Mouse (Mus musculus): ENCODE results near the gene Bcl2.

Gene Bcl2

DNA sequence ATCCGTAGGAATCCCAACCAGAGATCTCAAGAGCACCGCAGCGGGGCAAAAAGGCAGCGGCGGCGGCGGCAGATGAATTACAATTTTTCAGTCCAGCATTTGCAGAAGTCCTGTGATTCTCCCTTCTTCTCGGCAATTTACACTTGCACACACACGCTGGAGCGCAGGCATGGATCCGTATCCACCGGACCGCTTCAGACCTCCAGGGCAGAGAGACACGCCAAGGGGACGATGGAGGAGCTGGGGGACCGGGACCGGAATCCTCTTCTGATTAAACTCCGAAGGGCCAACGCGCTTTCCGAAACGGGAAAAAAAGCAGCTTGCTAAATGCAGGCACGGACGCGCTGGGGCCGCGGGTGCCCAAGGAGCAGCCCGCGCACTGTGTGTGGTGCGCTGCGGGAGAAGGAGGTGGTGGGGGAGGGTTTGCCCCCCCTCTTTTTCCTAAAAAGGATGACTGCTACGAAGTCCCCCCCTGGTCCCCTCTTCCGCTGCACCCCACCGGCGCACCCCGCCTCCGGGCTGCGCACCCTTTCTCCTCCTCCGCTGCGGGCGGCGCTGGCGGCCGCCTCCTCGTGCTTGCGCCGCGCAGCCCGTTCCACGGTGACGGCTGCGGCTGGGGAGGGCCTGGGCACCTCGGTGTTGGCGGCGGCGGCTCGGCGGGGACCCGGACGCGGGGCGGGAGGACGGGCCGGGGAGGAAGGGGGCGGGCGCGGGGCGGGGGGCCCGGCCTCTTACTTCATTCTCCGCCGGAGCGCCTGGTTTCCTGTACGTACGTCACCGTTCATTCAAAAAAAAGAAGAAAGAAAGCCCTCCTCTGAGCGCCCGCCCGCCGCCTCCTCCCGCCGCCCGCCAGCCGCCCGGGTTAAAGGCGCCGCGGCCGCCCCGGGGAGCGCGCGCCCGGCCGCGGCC, at the start of gene Bcl2:
Gene Bcl2 (minus strand): TSS at position 654 of the 909 bp plus-strand sequence.
- TF ChIP-seq GATA4 (IDR thresholded peaks at IDR 0.05; ENCODE audit: insufficient replicate concordance, low read length), result no peak

DNA sequence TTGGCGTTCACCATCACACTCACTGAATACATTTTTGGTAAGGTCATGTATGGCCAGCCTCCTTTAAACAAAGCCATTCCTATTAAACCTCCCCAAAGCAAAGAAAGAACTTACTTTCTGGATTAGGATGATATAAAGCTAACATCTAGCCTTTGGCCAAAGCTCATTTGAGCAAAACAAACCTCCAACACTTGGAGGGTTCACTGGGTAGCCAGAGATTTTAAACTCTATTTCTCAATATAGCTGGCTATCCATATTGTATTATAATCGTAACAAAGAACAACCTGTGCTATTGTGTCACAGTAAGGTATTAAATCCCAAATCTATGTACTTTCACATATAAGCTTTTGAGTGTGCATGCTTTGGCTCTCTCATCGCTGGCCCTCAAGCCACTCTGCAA, 46.7 kb upstream of the Bcl2 start:
- TF ChIP-seq GATA4 (IDR thresholded peaks at IDR 0.05; ENCODE audit: insufficient replicate concordance, low read length), result no peak

DNA sequence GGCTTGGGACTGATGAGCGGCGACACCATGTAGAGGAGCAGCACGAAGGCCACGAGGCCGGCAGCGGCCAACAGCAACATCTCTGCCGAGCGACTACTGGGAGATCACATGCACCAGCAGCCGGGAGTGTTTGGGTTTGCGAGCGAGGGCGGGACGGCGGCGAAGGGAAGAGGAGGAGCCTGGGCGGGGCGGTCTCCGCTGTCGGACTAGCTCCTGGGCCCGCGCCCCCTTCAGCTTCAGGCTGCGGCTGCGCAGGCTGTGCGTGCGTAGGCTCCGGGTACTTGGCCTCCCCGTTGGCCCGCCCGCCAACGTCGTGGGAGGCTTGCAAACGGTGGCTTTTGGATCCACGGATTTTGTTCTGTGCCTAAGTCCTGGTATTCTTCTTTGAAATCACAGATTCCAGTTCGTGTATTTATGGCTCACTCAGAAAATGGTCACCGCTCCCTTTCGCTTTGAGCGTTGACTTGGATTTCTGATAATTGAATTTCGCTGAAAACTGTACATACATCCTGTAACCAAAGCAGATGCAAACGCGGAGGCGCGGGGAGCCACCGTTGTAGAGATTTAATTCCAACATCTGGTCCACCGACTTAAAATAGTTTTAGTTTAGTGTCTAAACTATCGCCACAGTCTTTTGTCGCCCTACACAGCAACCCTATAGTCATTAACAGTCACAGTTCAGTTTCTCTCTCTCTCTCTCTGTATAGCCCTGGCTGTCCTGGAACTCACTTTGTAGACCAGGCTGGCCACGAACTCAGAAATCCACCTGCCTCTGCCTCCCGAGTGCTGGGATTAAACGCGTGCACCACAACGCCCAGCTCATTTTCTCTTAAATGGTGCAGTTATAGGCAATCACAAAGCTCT, 45.7 kb upstream of the Bcl2 start, which contains the start of gene Kdsr:
Gene Kdsr (minus strand): TSS at position 156 of the 864 bp plus-strand sequence.
- peak; percentile 64; the same call in 1 of the 2 replicates for TF ChIP-seq GATA4 (IDR thresholded peaks at IDR 0.05; ENCODE audit: insufficient replicate concordance, low read length)

DNA sequence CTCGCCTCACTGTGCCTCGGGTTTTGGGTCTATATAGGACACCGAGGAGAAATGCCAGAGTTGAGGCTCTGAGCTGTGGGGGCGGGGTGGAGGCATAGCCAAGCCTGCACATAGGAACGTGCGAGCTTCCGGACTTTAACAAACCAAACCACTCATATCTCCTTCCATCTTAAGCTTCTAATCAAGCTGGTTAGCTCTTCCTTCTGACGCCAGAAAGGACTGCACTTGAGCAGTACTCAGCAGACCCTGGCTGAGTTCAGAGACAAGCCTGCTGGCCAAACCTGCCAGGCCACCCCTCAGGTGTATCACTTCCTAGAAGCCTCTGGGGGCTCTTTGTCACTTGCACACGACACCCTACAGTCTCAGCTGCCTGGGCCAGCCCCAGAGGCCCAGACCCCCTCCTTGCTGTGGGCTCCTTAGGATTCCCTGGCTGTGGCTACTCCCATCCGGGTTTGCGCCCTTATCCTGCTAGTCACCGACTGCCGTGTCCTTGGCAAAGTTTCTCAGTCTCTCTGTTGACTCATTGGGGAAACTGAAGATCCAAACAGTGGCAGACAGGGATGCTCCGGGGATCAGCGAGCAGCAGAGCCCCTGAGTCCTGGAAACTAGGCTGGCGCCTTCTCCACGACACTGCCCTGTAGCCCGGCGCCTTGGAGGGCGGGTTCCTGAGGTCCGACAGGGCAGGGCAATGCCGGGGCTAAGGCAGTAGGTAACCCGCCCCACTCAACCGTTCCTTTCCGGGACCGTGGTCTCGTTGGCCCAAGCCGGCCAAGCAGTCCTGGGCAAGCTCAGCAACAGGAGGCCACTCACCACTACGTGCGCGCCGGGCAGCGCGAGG, 44.9 kb upstream of the Bcl2 start:
- no peak for TF ChIP-seq GATA4 (IDR thresholded peaks at IDR 0.05; ENCODE audit: insufficient replicate concordance, low read length)

DNA sequence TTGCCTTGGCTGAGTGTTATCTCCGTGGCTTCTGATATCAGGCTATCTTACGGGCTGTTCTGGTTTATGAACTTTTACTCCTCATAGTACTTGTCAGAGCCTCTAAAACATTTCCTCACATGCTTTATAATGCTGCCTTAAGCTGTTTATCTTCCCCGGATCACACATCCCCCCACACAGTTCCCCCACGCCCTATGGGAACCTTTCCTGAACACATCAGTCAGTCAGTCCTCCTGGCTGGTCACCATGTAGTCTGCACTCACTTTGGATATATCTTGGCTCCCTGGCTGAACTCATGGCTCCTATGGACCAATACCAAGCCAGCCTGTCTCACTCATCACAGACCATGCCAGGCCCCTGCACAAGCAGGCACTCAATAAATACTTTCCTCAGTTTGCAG, 42.6 kb upstream of the Bcl2 start:
- TF ChIP-seq GATA4 (IDR thresholded peaks at IDR 0.05; ENCODE audit: insufficient replicate concordance, low read length), result no peak

DNA sequence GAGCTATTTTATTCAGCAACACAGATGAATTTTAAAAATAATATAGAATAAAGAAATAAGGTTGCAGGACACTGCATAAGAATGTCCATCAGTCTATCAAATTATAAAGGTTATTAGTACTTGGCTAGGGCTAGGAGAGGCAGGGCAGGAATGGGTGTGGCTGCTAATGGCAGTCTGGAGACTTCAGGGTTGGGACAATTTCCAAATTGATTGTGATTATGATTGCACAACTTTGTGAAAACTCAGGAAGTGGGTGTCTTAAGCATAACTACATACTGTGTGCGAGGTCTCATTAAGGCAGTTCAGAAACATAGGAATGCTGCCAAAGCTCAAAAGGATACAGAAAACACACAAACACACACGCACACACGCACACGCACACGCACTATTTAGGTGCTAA, 37.9 kb upstream of the Bcl2 start:
- TF ChIP-seq GATA4 (IDR thresholded peaks at IDR 0.05; ENCODE audit: insufficient replicate concordance, low read length), result no peak

DNA sequence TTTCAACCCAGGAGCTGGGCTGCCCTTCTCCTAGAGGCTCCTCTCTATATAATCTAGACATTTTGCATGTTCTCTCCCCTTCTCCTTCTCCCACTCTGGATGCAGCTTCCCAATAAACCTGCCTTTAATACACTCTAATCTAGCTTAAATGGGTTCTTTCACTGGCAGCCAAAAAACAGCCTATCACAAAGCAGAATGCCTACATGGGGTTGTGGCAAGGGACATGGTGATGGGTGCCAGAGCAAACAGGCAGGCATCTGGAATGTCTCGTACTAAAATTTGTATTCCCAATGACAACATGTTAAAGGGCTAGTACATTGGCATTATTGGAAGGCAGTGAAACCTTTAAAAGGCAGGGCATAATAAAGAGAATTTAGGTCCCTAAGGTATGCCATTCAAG, 36.6 kb upstream of the Bcl2 start:
- no peak for TF ChIP-seq GATA4 (IDR thresholded peaks at IDR 0.05; ENCODE audit: insufficient replicate concordance, low read length)

DNA sequence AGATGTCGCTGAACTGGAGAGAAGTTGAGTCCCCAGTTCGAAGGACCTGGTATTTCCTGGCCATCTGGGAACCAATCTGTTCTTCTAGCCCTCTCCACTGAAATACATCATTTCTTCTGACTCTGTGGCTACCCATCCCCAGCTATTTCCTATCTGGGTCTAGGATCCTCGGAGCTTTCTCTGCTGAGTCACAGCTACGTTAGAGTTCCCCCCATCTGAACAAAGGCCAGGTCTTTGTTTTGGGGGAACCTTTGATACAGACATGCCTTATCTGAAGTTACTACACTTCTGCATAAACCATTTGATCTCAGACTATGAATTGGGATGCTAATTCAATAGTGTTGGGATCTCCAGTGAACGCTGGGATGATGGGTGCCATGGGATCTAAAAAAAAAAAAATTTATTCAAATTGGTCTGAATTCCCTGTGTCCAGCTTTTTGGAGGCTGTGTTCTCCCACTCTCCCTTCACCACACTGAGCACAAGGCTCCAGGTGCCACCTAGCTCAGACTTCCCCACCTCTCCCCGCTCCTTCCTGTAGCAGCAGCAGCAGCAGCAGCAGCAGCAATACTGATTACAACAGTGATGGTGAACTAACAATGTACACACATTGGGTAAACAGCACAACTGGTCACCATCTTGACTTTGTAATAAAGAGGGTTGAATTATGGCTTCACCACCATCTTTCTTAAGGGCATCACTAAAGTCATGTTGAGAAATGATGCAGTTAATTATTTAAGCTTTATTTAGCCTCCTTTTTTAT, 34.7 kb upstream of the Bcl2 start:
- TF ChIP-seq GATA4 (IDR thresholded peaks at IDR 0.05; ENCODE audit: insufficient replicate concordance, low read length), result no peak

DNA sequence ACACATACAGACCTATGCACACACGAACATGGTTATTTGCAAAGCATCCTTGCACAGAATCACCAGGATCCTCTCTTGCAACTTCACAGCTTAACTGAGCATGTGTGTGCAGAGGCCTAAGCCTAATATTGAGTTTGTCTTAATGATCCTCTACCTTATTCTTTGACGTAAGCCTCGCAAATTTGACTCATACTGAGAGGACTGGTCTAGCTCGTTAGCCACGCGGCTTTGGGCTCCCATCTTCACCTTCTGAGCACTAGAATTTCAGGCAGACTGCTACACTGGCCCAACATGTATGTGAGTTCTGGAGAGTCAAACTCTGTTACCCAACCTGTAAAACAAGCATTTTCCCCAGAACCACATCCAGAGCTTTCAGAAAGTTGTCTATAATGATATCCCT, 28.9 kb upstream of the Bcl2 start:
- TF ChIP-seq GATA4 (IDR thresholded peaks at IDR 0.05; ENCODE audit: insufficient replicate concordance, low read length), result no peak

DNA sequence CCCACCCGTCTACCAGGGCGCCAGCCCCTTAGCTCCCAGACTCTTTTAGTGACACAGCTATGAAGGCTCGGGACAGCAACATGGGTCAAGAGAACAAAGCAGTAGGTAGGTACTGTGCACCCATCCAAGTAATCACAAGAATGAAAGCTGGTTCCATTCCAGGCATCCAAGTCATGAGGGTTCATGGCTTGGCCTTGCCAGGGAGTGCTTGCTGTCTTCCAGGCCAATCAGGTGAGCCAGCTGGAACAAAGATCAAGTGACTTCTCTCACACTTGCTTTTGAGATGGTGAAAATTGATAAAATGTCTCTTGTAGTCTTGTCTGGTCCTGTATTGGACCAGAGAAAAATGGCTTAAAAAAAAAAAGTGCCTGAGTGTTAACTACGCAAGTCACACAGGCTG, 26.7 kb upstream of the Bcl2 start:
- TF ChIP-seq GATA4 (IDR thresholded peaks at IDR 0.05; ENCODE audit: insufficient replicate concordance, low read length), result no peak

DNA sequence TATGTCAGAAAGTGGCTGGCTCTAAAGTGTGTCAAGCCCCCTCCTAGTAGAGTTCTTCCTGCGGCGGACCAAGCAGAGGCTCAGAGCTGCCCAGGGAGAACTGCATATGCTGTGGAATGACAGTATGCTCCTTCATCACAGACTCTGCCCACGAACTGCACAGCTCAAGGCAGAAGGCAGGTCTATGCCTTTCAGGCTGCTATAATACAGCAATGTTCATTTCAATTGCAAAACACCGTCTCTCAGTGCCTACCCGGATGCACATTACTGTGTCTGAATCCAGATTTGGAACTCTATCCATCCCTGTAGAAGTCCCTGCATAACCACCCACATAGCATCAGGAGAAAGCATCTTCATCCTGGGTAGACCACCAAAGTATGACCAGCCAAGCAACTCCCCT, 25.7 kb upstream of the Bcl2 start:
- no peak for TF ChIP-seq GATA4 (IDR thresholded peaks at IDR 0.05; ENCODE audit: insufficient replicate concordance, low read length)

DNA sequence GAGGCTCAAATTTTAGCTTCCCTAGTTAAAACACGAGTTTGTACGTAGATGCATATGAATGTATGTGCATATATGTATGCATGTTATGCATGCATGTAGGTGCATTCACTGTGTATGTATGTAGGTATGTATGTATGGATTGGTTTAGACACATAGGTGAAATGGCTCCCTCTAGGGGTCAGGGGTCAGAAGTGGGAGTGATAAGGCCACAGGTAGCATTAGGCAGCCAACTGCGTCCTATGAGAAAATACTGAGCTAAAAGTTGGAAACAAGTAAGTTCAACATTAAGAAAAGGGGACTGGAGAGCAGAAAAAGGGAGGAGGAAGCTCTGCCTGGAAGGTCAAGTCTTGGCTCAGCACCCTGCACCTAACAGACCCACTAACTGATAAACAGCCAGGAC, 24.0 kb upstream of the Bcl2 start:
- TF ChIP-seq GATA4 (IDR thresholded peaks at IDR 0.05; ENCODE audit: insufficient replicate concordance, low read length), result no peak

DNA sequence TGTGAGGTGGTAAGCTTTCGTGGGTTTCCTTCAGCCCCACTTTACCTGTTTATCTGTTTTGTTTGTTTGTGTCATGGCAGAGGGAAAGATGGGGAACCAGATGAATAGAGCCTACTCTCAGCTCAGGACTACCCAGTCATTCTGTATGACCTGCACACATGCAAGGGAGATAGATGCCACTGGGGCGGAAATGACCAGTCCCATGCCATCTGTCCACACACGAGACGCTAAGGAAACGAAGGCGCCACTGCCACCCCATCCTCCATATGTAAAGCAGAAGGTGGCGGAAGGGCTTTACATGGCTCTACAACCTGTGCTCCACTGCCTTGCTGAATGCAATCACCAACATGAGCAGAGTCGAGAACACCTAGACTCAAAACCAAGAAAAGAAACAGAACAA, 22.1 kb upstream of the Bcl2 start:
- no peak for TF ChIP-seq GATA4 (IDR thresholded peaks at IDR 0.05; ENCODE audit: insufficient replicate concordance, low read length)

DNA sequence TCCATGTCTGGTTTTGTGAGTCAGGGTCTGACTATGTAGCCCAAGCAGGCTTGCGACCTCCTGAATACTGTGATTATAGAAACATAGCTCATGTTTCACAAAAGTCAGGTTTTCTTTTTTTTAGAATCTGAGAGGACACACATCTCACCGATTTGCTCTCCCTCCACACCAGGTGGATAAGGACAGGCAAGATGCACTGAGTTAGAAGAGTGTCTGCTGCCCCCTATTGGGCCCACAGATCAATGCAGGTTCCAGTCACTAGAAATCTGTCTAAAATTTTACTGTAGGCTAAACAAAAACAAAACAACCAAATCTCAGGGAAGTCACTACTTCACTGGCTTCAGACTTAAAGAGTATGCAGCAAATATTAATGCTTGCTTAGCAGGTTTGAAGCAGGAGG, 21.5 kb upstream of the Bcl2 start:
- no peak for TF ChIP-seq GATA4 (IDR thresholded peaks at IDR 0.05; ENCODE audit: insufficient replicate concordance, low read length)
